Comparison of ENCODE assay signal across 1 mouse cellular context in the genomic region with DNA sequence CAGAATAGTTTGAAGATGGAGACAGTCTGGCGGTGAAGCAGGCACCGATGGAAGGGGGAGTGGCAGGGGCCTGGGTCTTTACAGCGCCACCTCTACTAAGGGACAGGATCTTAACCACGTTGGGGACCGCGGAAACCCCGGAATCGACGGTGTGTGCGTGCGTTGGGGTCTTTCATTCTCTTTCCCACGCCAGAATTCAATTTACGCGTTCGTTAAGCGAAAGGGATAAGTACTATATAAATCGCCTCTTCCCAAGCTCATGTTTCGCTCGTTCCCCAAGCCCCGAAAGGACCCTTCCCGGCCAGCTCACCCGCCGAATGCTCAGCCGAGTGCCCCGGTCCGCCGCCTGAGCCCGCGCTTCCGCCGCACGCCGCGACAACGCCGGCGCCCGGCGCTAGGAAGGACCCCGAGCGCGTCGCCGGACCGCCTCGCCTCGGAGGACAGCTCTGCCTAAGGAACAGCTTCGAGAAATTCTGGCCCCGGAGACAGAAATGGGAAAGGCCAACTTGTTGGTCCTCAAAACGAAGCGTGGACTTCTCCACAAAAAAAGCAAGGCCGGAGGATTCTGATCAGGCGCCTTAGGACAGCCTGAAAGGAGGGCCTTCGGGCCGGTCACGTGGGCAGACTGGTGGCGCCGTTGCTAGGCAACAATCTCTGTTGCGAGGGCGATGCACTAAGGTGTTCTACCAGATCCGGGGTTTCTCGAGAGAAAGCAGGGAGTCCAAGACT.
A peak's percentile ranks its signal among the peaks of the same experiment; 100 is the strongest.
TF ChIP-seq lines count a peak whose summit lies in the region.

Gene Eftud2, minus strand, starts transcription at position 401 of the 729 bp plus-strand sequence.
Gene Ccdc103, plus strand, starts transcription at position 620 of the 729 bp plus-strand sequence.

TF ChIP-seq in MEL, 35 proteins besides CTCF, POLR2A, EP300 and RAD21 (continued from another document):
- no peak for TF ChIP-seq MEF2A (IDR thresholded peaks at IDR 0.05; ENCODE audit: extremely low read depth, insufficient replicate concordance, low read depth, low read length, poor library complexity, severe bottlenecking)
- no peak for TF ChIP-seq GABPA (IDR thresholded peaks at IDR 0.05; ENCODE audit: low read depth, low read length)
- peak; percentile 94 for TF ChIP-seq ELF1 (IDR thresholded peaks at IDR 0.05; ENCODE audit: low read depth, low read length)
- no peak for TF ChIP-seq ZKSCAN1 (IDR thresholded peaks at IDR 0.05; ENCODE audit: low read depth, low read length)
- peak; percentile 82 for TF ChIP-seq MYC (IDR thresholded peaks at IDR 0.05; ENCODE audit: low read depth, low read length)
- TF ChIP-seq MXI1 (IDR thresholded peaks at IDR 0.05; ENCODE audit: low read depth, low read length): peak; percentile 97
- TF ChIP-seq NELFE (IDR thresholded peaks at IDR 0.05; ENCODE audit: low read depth, low read length): peak; percentile 99
- TF ChIP-seq TBP (IDR thresholded peaks at IDR 0.05; ENCODE audit: low read depth, low read length): peak; percentile 84
- no peak for TF ChIP-seq BHLHE40 (IDR thresholded peaks at IDR 0.05; ENCODE audit: borderline replicate concordance, low read depth, low read length)
- peak; percentile 97 for TF ChIP-seq GATA1 (IDR thresholded peaks at IDR 0.05; ENCODE audit: low read depth, low read length)
- peak; percentile 100 for TF ChIP-seq MAX (IDR thresholded peaks at IDR 0.05; ENCODE audit: low read length)
